Mouse (Mus musculus) MEL (cell line): ENCODE measurements around the gene Cnot2. TPM values are rescaled to one million over a fixed set of nuclear protein-coding genes. Genes with fewer than 3 reads are reported as not detected.

Experiments used
- DNase-seq: peaks from one replicate; pipeline ENCODE4 v3.0.0; 2011; ENCODE audit warnings: low read depth, low spot score
- H3K27ac ChIP-seq: 2 replicates; pipeline ENCODE4 v1.5.1; 2012; ENCODE audit warnings: low read depth, mild to moderate bottlenecking, control low read depth, low read length, moderate library complexity; ENCODE audit not compliant: control insufficient read depth
- H3K27me3 ChIP-seq, 2 experiments: fragments of 150-350 bp in 1 of 2; sonication (generic) in 1 of 2; 2 replicates each; pipeline ENCODE4 v1.6.1; 2012; ENCODE audit warnings: low read length in 2 of 2, mild to moderate bottlenecking in 2 of 2, improper control_type of control experiment in 1 of 2, moderate library complexity in 1 of 2; ENCODE audit not compliant: insufficient read depth in 2 of 2, control insufficient read depth in 1 of 2
- H3K36me3 ChIP-seq, 2 experiments: 2 replicates each; pipeline ENCODE4 v1.6.1; 2012 to 2014; ENCODE audit warnings: low read length in 2 of 2, improper control_type of control experiment in 1 of 2, inconsistent platforms in 1 of 2, mild to moderate bottlenecking in 1 of 2; ENCODE audit not compliant: insufficient read depth in 2 of 2, control insufficient read depth in 1 of 2
- H3K4me1 ChIP-seq, 2 experiments: fragments of 150-350 bp in 1 of 2; sonication (generic) in 1 of 2; 2 replicates each; pipeline ENCODE4 v1.6.1; 2012; ENCODE audit warnings: low read length in 2 of 2, improper control_type of control experiment in 1 of 2, mild to moderate bottlenecking in 1 of 2; ENCODE audit not compliant: insufficient read depth in 2 of 2, control insufficient read depth in 1 of 2
- H3K4me3 ChIP-seq, 2 experiments: fragments of 150-350 bp in 1 of 2; sonication (generic) in 1 of 2; 2 replicates each; pipeline ENCODE4 v1.5.1; 2012; ENCODE audit warnings: low read depth in 2 of 2, low read length in 2 of 2, mild to moderate bottlenecking in 2 of 2, moderate library complexity in 2 of 2, control low read depth in 1 of 2, improper control_type of control experiment in 1 of 2; ENCODE audit not compliant: control insufficient read depth in 1 of 2, insufficient read depth in 1 of 2
- H3K79me2 ChIP-seq: 2 replicates; pipeline ENCODE4 v1.6.1; 2012; ENCODE audit warnings: mild to moderate bottlenecking, low read length, moderate library complexity; ENCODE audit not compliant: control insufficient read depth, poor library complexity, insufficient read depth
- H3K9ac ChIP-seq: 2 replicates; pipeline ENCODE4 v1.6.1; 2012; ENCODE audit warnings: low read depth, mild to moderate bottlenecking, control low read depth, low read length, moderate library complexity; ENCODE audit not compliant: control insufficient read depth, poor library complexity, severe bottlenecking
- H3K9me3 ChIP-seq: fragments of 150-350 bp; sonication (generic); replicated peaks from 2 replicates; pipeline ENCODE4 v1.6.1; 2012; ENCODE audit warnings: mild to moderate bottlenecking, low read length, improper control_type of control experiment, moderate library complexity; ENCODE audit not compliant: insufficient read depth
- CHD1 ChIP-seq: IDR thresholded peaks from 2 replicates; pipeline ENCODE4 v1.6.1; 2012; ENCODE audit warnings: low read depth, mild to moderate bottlenecking, inconsistent platforms, low read length, improper control_type of control experiment
- CTCF ChIP-seq, 3 experiments: IDR thresholded peaks in 2 of 3; conservative IDR thresholded peaks in 1 of 3; 2 replicates each; pipeline ENCODE4 v1.5.1; 2011 to 2012; ENCODE audit warnings: low read length in 3 of 3, low read depth in 2 of 3, mild to moderate bottlenecking in 2 of 3, improper control_type of control experiment in 1 of 3, inconsistent platforms in 1 of 3, mixed read lengths in 1 of 3, moderate library complexity in 1 of 3; ENCODE audit not compliant: control insufficient read depth in 1 of 3, insufficient read depth in 1 of 3, poor library complexity in 1 of 3, severe bottlenecking in 1 of 3
- E2F4 ChIP-seq: IDR thresholded peaks from 2 replicates; pipeline ENCODE4 v1.6.1; 2011; ENCODE audit warnings: low read depth, low read length, improper control_type of control experiment, borderline replicate concordance
- EP300 ChIP-seq, 2 experiments: IDR thresholded peaks; 2 replicates each; pipeline ENCODE4 v1.6.1; 2011; ENCODE audit warnings: improper control_type of control experiment in 2 of 2, low read length in 2 of 2, low read depth in 1 of 2, mild to moderate bottlenecking in 1 of 2
- ETS1 ChIP-seq: IDR thresholded peaks from 2 replicates; pipeline ENCODE4 v1.6.1; 2012; ENCODE audit warnings: low read depth, mild to moderate bottlenecking, inconsistent platforms, low read length, improper control_type of control experiment, moderate library complexity
- GABPA ChIP-seq: IDR thresholded peaks from 2 replicates; pipeline ENCODE4 v1.6.1; 2012; ENCODE audit warnings: low read depth, mild to moderate bottlenecking, inconsistent platforms, low read length, improper control_type of control experiment, moderate library complexity
- GATA1 ChIP-seq: IDR thresholded peaks from 2 replicates; pipeline ENCODE4 v1.6.1; 2011; ENCODE audit warnings: low read depth, low read length, improper control_type of control experiment
- JUND ChIP-seq: IDR thresholded peaks from 2 replicates; pipeline ENCODE4 v1.6.1; 2011; ENCODE audit warnings: low read depth, mild to moderate bottlenecking, improper control_type of control experiment, low read length
- KAT2A ChIP-seq: conservative IDR thresholded peaks from 2 replicates; pipeline ENCODE4 v1.6.1; 2012; ENCODE audit warnings: low read depth, low read length, improper control_type of control experiment, inconsistent platforms
- MAFK ChIP-seq: IDR thresholded peaks from 2 replicates; pipeline ENCODE4 v1.6.1; 2011; ENCODE audit warnings: low read depth, mild to moderate bottlenecking, low read length, improper control_type of control experiment, borderline replicate concordance
- MAX ChIP-seq: IDR thresholded peaks from 2 replicates; pipeline ENCODE4 v1.6.1; 2011; ENCODE audit warnings: low read length, improper control_type of control experiment
- MAZ ChIP-seq: IDR thresholded peaks from 2 replicates; pipeline ENCODE4 v1.6.1; 2012; ENCODE audit warnings: low read depth, mild to moderate bottlenecking, inconsistent platforms, low read length, improper control_type of control experiment
- MEF2A ChIP-seq: IDR thresholded peaks from 2 replicates; pipeline ENCODE4 v1.6.1; 2014; ENCODE audit warnings: low read depth, mild to moderate bottlenecking, inconsistent platforms, low read length, improper control_type of control experiment; ENCODE audit not compliant: poor library complexity, insufficient replicate concordance, severe bottlenecking; ENCODE audit errors: extremely low read depth
- MXI1 ChIP-seq: IDR thresholded peaks from 2 replicates; pipeline ENCODE4 v1.6.1; 2011; ENCODE audit warnings: mild to moderate bottlenecking, low read depth, low read length, improper control_type of control experiment
- MYB ChIP-seq: IDR thresholded peaks from 2 replicates; pipeline ENCODE4 v1.6.1; 2011; ENCODE audit warnings: mild to moderate bottlenecking, low read depth, low read length, improper control_type of control experiment
- POLR2A ChIP-seq, 2 experiments: IDR thresholded peaks; 2 replicates each; pipeline ENCODE4 v1.6.1; 2011 to 2012; ENCODE audit warnings: low read length in 2 of 2, mild to moderate bottlenecking in 2 of 2, control low read depth in 1 of 2, improper control_type of control experiment in 1 of 2, low read depth in 1 of 2, moderate library complexity in 1 of 2; ENCODE audit not compliant: control insufficient read depth in 1 of 2, insufficient read depth in 1 of 2, poor library complexity in 1 of 2
- RAD21 ChIP-seq: IDR thresholded peaks from 2 replicates; pipeline ENCODE4 v1.6.1; 2011; ENCODE audit warnings: mild to moderate bottlenecking, low read depth, low read length, improper control_type of control experiment
- RCOR1 ChIP-seq: IDR thresholded peaks from 2 replicates; pipeline ENCODE4 v1.6.1; 2012; ENCODE audit warnings: low read depth, mild to moderate bottlenecking, inconsistent platforms, low read length, improper control_type of control experiment
- SIN3A ChIP-seq: IDR thresholded peaks from 2 replicates; pipeline ENCODE4 v1.6.1; 2012; ENCODE audit warnings: low read length, improper control_type of control experiment, inconsistent platforms
- TAL1 ChIP-seq: IDR thresholded peaks from 2 replicates; pipeline ENCODE4 v1.6.1; 2012; ENCODE audit warnings: mild to moderate bottlenecking, inconsistent platforms, low read length, moderate library complexity, mixed read lengths
- TCF12 ChIP-seq: IDR thresholded peaks from 2 replicates; pipeline ENCODE4 v1.6.1; 2014; ENCODE audit warnings: low read depth, mild to moderate bottlenecking, inconsistent platforms, low read length, improper control_type of control experiment, moderate library complexity
- UBTF ChIP-seq: IDR thresholded peaks from 2 replicates; pipeline ENCODE4 v1.6.1; 2012; ENCODE audit warnings: low read depth, mild to moderate bottlenecking, inconsistent platforms, low read length, improper control_type of control experiment, moderate library complexity, borderline replicate concordance; ENCODE audit not compliant: insufficient read depth
- USF1 ChIP-seq: IDR thresholded peaks from 2 replicates; pipeline ENCODE4 v1.6.1; 2014; ENCODE audit warnings: low read depth, mild to moderate bottlenecking, inconsistent platforms, low read length, improper control_type of control experiment, moderate library complexity
- ZKSCAN1 ChIP-seq: IDR thresholded peaks from 2 replicates; pipeline ENCODE4 v1.6.1; 2012; ENCODE audit warnings: low read depth, mild to moderate bottlenecking, inconsistent platforms, low read length, improper control_type of control experiment, moderate library complexity
- ZNF384 ChIP-seq: IDR thresholded peaks from 2 replicates; pipeline ENCODE4 v1.6.1; 2012; ENCODE audit warnings: low read depth, mild to moderate bottlenecking, inconsistent platforms, low read length, improper control_type of control experiment
- polyA plus RNA-seq, 2 experiments: library from polyadenylated mRNA; stranded (reverse) in 1 of 2; unstranded in 1 of 2; fragments of >175 nt in 1 of 2; fragments of >200 nt in 1 of 2; gene quantifications; 2 replicates each; pipeline versions ENCODE4 v1.2.1 to v1.2.4; 2012; ENCODE audit warnings: low replicate concordance in 2 of 2, low read depth in 1 of 2; ENCODE audit not compliant: insufficient read length in 2 of 2, insufficient read depth in 1 of 2, missing spikeins in 1 of 2
- total RNA-seq: library from RNA; depleted of rRNA; stranded (reverse); fragments of 300-350 nt; gene quantifications from 2 replicates; pipeline ENCODE4 v1.2.3, GENCODE M21; 2012

Cnot2 gene
- total and polyA plus RNA-seq, 3 experiments, result 84.3 to 554 (median 88.8) TPM

- Histone ChIP-seq H3K4me3 (peak overlapping the region in 1 of 2 experiments; percentile 99; a peak in 2 of 4 replicates), H3K27me3 (no peaks in the 10 kb centered on the region), H3K79me2 (peaks cover 60% of the 10 kb centered on the region), H3K9ac (no peak overlapping the region), H3K27ac (no peak overlapping the region), H3K9me3 (no peaks in the 10 kb centered on the region), H3K4me1 (peaks cover 15 to 29% of the 10 kb centered on the region in 2 experiments), H3K36me3 (peaks cover 1 to 45% of the 10 kb centered on the region in 2 experiments; a peak in 3 of 4 replicates)
- 0 out of 2 replicates have a peak, but pooled peaks have one; percentile 21 for TF ChIP-seq TAL1
- peak; percentile 97 for TF ChIP-seq MAFK
- no peak for TF ChIP-seq GABPA
- TF ChIP-seq ETS1, result 0 out of 2 replicates have a peak, but pooled peaks have one; percentile 8
- no peak; the same call in 1 of the 2 replicates for TF ChIP-seq SIN3A
- no peak for TF ChIP-seq RCOR1
- TF ChIP-seq MXI1, result no peak
- no peak for TF ChIP-seq CTCF (IDR thresholded peaks at IDR 0.05 in 2 of 3, conservative IDR thresholded peaks at IDR 0.05 in 1 of 3; ENCODE audit: control insufficient read depth in 1 of 3, insufficient read depth in 1 of 3, low read depth in 2 of 3, low read length in 3 of 3, poor library complexity in 1 of 3, severe bottlenecking in 1 of 3)
- no peak for TF ChIP-seq MYB
- no peak for TF ChIP-seq POLR2A (IDR thresholded peaks at IDR 0.05; ENCODE audit: control insufficient read depth in 1 of 2, insufficient read depth in 1 of 2, low read depth in 1 of 2, low read length in 2 of 2, poor library complexity in 1 of 2)
- TF ChIP-seq E2F4, result 0 out of 2 replicates have a peak, but pooled peaks have one; percentile 26
- no peak for DNase-seq
These were observed 1.8 kb downstream of the Cnot2 start for GRCm38 (mm10) chr10:116579478-116579877.

GRCm38 (mm10) chr10:116578375-116578774, 2.9 kb downstream of the Cnot2 start:
- Histone ChIP-seq H3K79me2 (peaks cover 67% of the 10 kb centered on the region), H3K9ac (no peak overlapping the region), H3K4me3 (no peak overlapping the region), H3K4me1 (peaks cover 15 to 29% of the 10 kb centered on the region in 2 experiments), H3K27ac (no peak overlapping the region), H3K9me3 (no peaks in the 10 kb centered on the region)
- TF ChIP-seq CHD1, result no peak
- 0 out of 2 replicates have a peak, but pooled peaks have one; percentile 25 for TF ChIP-seq TCF12
- TF ChIP-seq MAX, result no peak
- no peak for TF ChIP-seq ZNF384
- no peak for TF ChIP-seq CTCF (IDR thresholded peaks at IDR 0.05 in 2 of 3, conservative IDR thresholded peaks at IDR 0.05 in 1 of 3; ENCODE audit: control insufficient read depth in 1 of 3, insufficient read depth in 1 of 3, low read depth in 2 of 3, low read length in 3 of 3, poor library complexity in 1 of 3, severe bottlenecking in 1 of 3)
- TF ChIP-seq UBTF, result no peak
- TF ChIP-seq RCOR1, result no peak
- TF ChIP-seq JUND, result no peak
- peak; percentile 43; the same call in 1 of the 2 replicates for TF ChIP-seq GATA1
- no peak for TF ChIP-seq KAT2A
- TF ChIP-seq GABPA, result no peak
- no peak for TF ChIP-seq RAD21
- peak; percentile 66 to 74 for TF ChIP-seq EP300 (IDR thresholded peaks at IDR 0.05; ENCODE audit: low read depth in 1 of 2, low read length in 2 of 2)
- TF ChIP-seq MAZ, result no peak
- TF ChIP-seq TAL1, result 0 out of 2 replicates have a peak, but pooled peaks have one; percentile 16
- peak; percentile 14; the same call in 1 of the 2 replicates for TF ChIP-seq ETS1
- no peak for TF ChIP-seq USF1
- no peak for TF ChIP-seq ZKSCAN1
- TF ChIP-seq MEF2A, result no peak
- no peak for TF ChIP-seq MXI1
- TF ChIP-seq, all 39 proteins: peak for 5
- DNase-seq, result peak; percentile 60
- Histone ChIP-seq H3K27me3 (no peaks in the 10 kb centered on the region), H3K36me3 (peaks cover 1 to 46% of the 10 kb centered on the region in 2 experiments; a peak in 3 of 4 replicates)
